Mouse (Mus musculus) stomach, embryonic 15.5 days (tissue): ENCODE measurements at regions not wholly inside any gene's neighbourhood (a gene's known extent, or its start where the extent isn't known, plus 50 kb on each side); places are given as distances from the start of the nearest gene placed in this dataset.
A peak's percentile ranks its signal among the peaks of the same experiment; 100 is the strongest.

Source experiments
- ATAC-seq: fragments of 200-750 bp; cut with Nextera tagmentation; 2 replicates; pipeline ENCODE4 v1.8.0; 2017; ENCODE audit warnings: low read depth, moderate number of reproducible peaks, moderate TSS enrichment; ENCODE audit not compliant: insufficient read depth, low FRiP score
- H3K27ac ChIP-seq: fragments of 300-500 bp; sonication (generic); 2 replicates; pipeline ENCODE4 v1.5.1; 2015; ENCODE audit warnings: mild to moderate bottlenecking, inconsistent platforms
- H3K27me3 ChIP-seq: fragments of 300-500 bp; sonication (generic); replicated peaks from 2 replicates; pipeline ENCODE4 v1.6.1; 2015; ENCODE audit warnings: inconsistent platforms
- H3K36me3 ChIP-seq: fragments of 300-500 bp; sonication (generic); 2 replicates; pipeline ENCODE4 v1.6.1; 2015; ENCODE audit warnings: inconsistent platforms
- H3K4me1 ChIP-seq: fragments of 300-500 bp; sonication (generic); 2 replicates; pipeline ENCODE4 v1.6.1; 2015; ENCODE audit warnings: inconsistent platforms
- H3K4me2 ChIP-seq: fragments of 300-500 bp; sonication (generic); 2 replicates; pipeline ENCODE4 v1.6.1; 2015; ENCODE audit warnings: mild to moderate bottlenecking, inconsistent platforms
- H3K4me3 ChIP-seq: fragments of 300-500 bp; sonication (generic); replicated peaks from 2 replicates; pipeline ENCODE4 v1.5.1; 2015; ENCODE audit warnings: inconsistent platforms
- H3K9ac ChIP-seq: fragments of 300-500 bp; sonication (generic); 2 replicates; pipeline ENCODE4 v1.6.1; 2015; ENCODE audit warnings: inconsistent platforms
- H3K9me3 ChIP-seq: fragments of 300-500 bp; sonication (generic); 2 replicates; pipeline ENCODE4 v1.6.1; 2016; ENCODE audit warnings: inconsistent platforms
- WGBS: fragments of 180-500 bp; shearing (Covaris S2); methylation state at CpG from one replicate; pipeline ENCODE4 v1.1.7; 2015; 5-methylcytosine and 5-hydroxymethylcytosine counted together

- H3K9me3 ChIP-seq, result no peaks in the 10 kb centered on the region
- H3K4me2 ChIP-seq, result no peak overlapping the region
- 54% methylated on average over 10 of the region's 10 CpGs for WGBS
- H3K4me1 ChIP-seq, result no peaks in the 10 kb centered on the region
- no peak for ATAC-seq
- no peak overlapping the region for H3K27ac ChIP-seq
- H3K27me3 ChIP-seq, result no peaks in the 10 kb centered on the region
- H3K36me3 ChIP-seq, result no peaks in the 10 kb centered on the region
- no peak overlapping the region for H3K4me3 ChIP-seq
- no peak overlapping the region for H3K9ac ChIP-seq
Measured at GRCm38 (mm10) chr5:75880088-75880684, 98.1 kb downstream of the Kdr start.

GRCm38 (mm10) chr5:75878361-75878760 is 99.9 kb downstream of the Kdr start:
- WGBS, result 74% methylated on average over 8 of the region's 8 CpGs
- Histone ChIP-seq H3K9me3 (no peaks in the 10 kb centered on the region), H3K9ac (no peak overlapping the region), H3K27ac (no peak overlapping the region), H3K36me3 (no peaks in the 10 kb centered on the region), H3K4me3 (no peak overlapping the region), H3K4me2 (no peak overlapping the region), H3K27me3 (no peaks in the 10 kb centered on the region), H3K4me1 (no peaks in the 10 kb centered on the region)
- no peak for ATAC-seq

GRCm38 (mm10) chr5:75877609-75877971 is 100.7 kb downstream of the Kdr start:
- Histone ChIP-seq H3K4me1 (no peaks in the 10 kb centered on the region), H3K27ac (no peak overlapping the region), H3K36me3 (no peaks in the 10 kb centered on the region), H3K4me3 (no peak overlapping the region), H3K9me3 (no peaks in the 10 kb centered on the region), H3K27me3 (no peaks in the 10 kb centered on the region), H3K9ac (no peak overlapping the region), H3K4me2 (no peak overlapping the region)
- no peak for ATAC-seq
- 82% methylated on average over 4 of the region's 4 CpGs for WGBS

GRCm38 (mm10) chr5:75876871-75877608 is 101.2 kb downstream of the Kdr start:
- 57% methylated on average over 9 of the region's 9 CpGs for WGBS
- H3K27ac ChIP-seq, result 0 out of 2 replicates have a peak overlapping the region, but pooled peaks have one; percentile 16
- no peak overlapping the region for H3K4me2 ChIP-seq
- no peaks in the 10 kb centered on the region for H3K4me1 ChIP-seq
- H3K36me3 ChIP-seq, result no peaks in the 10 kb centered on the region
- no peak overlapping the region for H3K9ac ChIP-seq
- no peaks in the 10 kb centered on the region for H3K9me3 ChIP-seq
- ATAC-seq, result no peak
- H3K4me3 ChIP-seq, result no peak overlapping the region
- no peaks in the 10 kb centered on the region for H3K27me3 ChIP-seq

DNA sequence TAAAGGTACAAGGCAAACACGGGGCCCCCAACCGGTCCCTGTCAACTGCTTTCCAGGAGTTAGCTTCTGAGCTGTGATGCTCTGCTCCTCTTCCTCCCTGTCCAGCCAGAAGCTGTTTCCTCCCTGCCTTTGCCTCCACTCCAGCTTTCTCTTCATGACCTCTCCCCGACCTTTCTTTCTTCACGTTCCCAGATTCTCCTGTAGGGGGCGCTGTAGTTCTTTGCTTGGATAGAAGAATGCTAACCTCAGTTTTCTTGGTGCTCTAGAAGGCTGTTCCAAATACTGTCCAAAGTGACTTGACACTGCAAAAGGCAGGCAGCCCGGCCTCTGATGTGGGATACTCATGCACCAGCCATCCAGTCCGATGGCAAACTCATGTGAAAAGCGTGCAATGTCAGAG is 107.1 kb downstream of the Kdr start:
- WGBS, result 29% methylated on average over 8 of the region's 8 CpGs
- Histone ChIP-seq H3K4me3 (no peak overlapping the region), H3K9me3 (no peaks in the 10 kb centered on the region), H3K4me1 (no peaks in the 10 kb centered on the region), H3K4me2 (no peak overlapping the region), H3K9ac (no peak overlapping the region), H3K36me3 (no peaks in the 10 kb centered on the region), H3K27me3 (no peaks in the 10 kb centered on the region), H3K27ac (no peak overlapping the region)
- no peak for ATAC-seq

DNA sequence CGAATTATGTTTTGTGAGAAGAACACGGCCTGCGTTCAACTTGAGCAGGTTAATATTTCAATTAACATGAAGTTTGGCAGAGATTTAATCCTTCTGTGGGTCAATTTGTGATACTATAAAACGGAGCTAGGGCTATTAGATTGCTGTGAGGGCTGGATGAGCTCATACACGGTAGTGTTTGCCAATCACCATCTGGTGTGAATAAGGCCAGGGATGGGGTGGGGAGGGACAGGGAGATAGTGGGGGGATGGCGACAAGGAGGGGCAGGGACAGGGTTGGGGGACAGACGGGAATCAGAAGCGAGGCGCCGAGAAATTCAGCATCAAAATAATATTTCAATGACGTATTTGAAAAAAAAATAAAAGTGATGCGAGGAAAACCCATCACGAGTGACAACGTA is 107.6 kb downstream of the Kdr start:
- Histone ChIP-seq H3K4me3 (no peak overlapping the region), H3K9ac (no peak overlapping the region), H3K27me3 (no peaks in the 10 kb centered on the region), H3K27ac (no peak overlapping the region), H3K36me3 (no peaks in the 10 kb centered on the region), H3K9me3 (no peaks in the 10 kb centered on the region), H3K4me1 (no peaks in the 10 kb centered on the region), H3K4me2 (no peak overlapping the region)
- 73% methylated on average over 14 of the region's 14 CpGs for WGBS
- ATAC-seq, result no peak

GRCm38 (mm10) chr5:75869535-75869934 is 108.7 kb downstream of the Kdr start:
- Histone ChIP-seq H3K27me3 (no peaks in the 10 kb centered on the region), H3K9me3 (no peaks in the 10 kb centered on the region), H3K4me2 (no peak overlapping the region), H3K36me3 (no peaks in the 10 kb centered on the region), H3K4me3 (no peak overlapping the region), H3K9ac (no peak overlapping the region), H3K27ac (no peak overlapping the region), H3K4me1 (no peaks in the 10 kb centered on the region)
- WGBS, result 77% methylated on average over 4 of the region's 4 CpGs
- ATAC-seq, result no peak

GRCm38 (mm10) chr5:75865096-75865495 is 113.2 kb downstream of the Kdr start:
- H3K9ac ChIP-seq, result no peak overlapping the region
- no peaks in the 10 kb centered on the region for H3K4me1 ChIP-seq
- H3K9me3 ChIP-seq, result no peaks in the 10 kb centered on the region
- H3K4me2 ChIP-seq, result no peak overlapping the region
- no peaks in the 10 kb centered on the region for H3K36me3 ChIP-seq
- no peak overlapping the region for H3K4me3 ChIP-seq
- H3K27ac ChIP-seq, result no peak overlapping the region
- H3K27me3 ChIP-seq, result no peaks in the 10 kb centered on the region
- 94% methylated on average over 6 of the region's 6 CpGs for WGBS
- ATAC-seq, result no peak

- H3K27me3 ChIP-seq, result no peaks in the 10 kb centered on the region
- H3K4me1 ChIP-seq, result no peaks in the 10 kb centered on the region
- no peaks in the 10 kb centered on the region for H3K36me3 ChIP-seq
- no peak overlapping the region for H3K4me3 ChIP-seq
- H3K27ac ChIP-seq, result no peak overlapping the region
- ATAC-seq, result no peak
- H3K9ac ChIP-seq, result no peak overlapping the region
- 63% methylated on average over 6 of the region's 6 CpGs for WGBS
- H3K9me3 ChIP-seq, result no peaks in the 10 kb centered on the region
- H3K4me2 ChIP-seq, result no peak overlapping the region
Measured at GRCm38 (mm10) chr5:75863358-75863757, 114.9 kb downstream of the Kdr start.

GRCm38 (mm10) chr5:75862630-75862991 is 115.6 kb downstream of the Kdr start:
- Histone ChIP-seq H3K9ac (no peak overlapping the region), H3K4me3 (no peak overlapping the region), H3K36me3 (no peaks in the 10 kb centered on the region), H3K27me3 (no peaks in the 10 kb centered on the region), H3K9me3 (no peaks in the 10 kb centered on the region), H3K4me2 (no peak overlapping the region), H3K4me1 (no peaks in the 10 kb centered on the region), H3K27ac (no peak overlapping the region)
- ATAC-seq, result no peak
- 16% methylated on average over 8 of the region's 8 CpGs for WGBS

DNA sequence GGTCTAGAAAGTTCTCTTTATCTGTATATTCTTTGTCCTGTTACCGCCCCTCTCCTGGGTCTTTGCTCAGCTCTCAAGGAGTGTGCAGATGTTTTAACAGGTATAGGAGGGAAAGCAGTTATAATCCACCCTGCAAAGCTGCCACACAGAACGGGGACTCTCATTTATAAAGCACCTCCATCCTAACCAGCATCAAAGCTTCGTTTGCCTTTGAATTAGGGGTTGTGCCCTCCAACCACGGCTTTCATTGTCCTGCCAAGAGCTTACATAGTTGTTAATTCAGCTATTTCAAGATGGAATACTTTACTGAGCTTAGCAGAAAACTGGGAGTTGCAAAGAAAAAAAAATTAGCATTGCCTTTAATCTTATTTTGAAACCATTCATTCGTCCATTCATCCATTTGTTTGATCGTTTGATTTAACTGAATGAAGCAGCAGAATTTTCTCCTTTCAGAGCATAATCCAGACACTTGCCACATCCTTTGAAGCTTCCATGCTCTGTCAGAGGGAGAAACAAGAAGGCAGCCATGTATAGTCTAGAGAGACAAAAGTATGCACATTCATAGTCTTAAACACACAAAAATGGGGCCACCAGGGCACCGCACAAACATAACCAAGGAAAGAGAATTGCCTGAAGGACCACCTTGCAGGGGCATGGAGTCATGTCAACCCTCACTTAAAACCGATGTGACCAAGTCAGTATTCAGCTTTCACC is 116.2 kb downstream of the Kdr start:
- Histone ChIP-seq H3K4me2 (no peak overlapping the region), H3K4me3 (no peak overlapping the region), H3K9ac (no peak overlapping the region), H3K27ac (no peak overlapping the region), H3K27me3 (no peaks in the 10 kb centered on the region), H3K9me3 (no peaks in the 10 kb centered on the region), H3K4me1 (no peaks in the 10 kb centered on the region), H3K36me3 (no peaks in the 10 kb centered on the region)
- ATAC-seq, result no peak
- 47% methylated on average over 8 of the region's 8 CpGs for WGBS

GRCm38 (mm10) chr5:75859316-75859836 is 118.9 kb downstream of the Kdr start:
- no peak overlapping the region for H3K27ac ChIP-seq
- ATAC-seq, result no peak
- no peaks in the 10 kb centered on the region for H3K4me1 ChIP-seq
- no peaks in the 10 kb centered on the region for H3K36me3 ChIP-seq
- H3K4me2 ChIP-seq, result no peak overlapping the region
- no peaks in the 10 kb centered on the region for H3K9me3 ChIP-seq
- H3K27me3 ChIP-seq, result no peaks in the 10 kb centered on the region
- no peak overlapping the region for H3K9ac ChIP-seq
- no peak overlapping the region for H3K4me3 ChIP-seq
- WGBS, result 88% methylated on average over 8 of the region's 8 CpGs
